Mouse (Mus musculus): Measurements from ENCODE around the gene Trcg1. TPM values are rescaled to one million over a fixed set of nuclear protein-coding genes. Genes with fewer than 3 reads are reported as not detected.

Trcg1 gene
- polyA plus RNA-seq, 1 experiment from 2014 or later, result not detected

DNA sequence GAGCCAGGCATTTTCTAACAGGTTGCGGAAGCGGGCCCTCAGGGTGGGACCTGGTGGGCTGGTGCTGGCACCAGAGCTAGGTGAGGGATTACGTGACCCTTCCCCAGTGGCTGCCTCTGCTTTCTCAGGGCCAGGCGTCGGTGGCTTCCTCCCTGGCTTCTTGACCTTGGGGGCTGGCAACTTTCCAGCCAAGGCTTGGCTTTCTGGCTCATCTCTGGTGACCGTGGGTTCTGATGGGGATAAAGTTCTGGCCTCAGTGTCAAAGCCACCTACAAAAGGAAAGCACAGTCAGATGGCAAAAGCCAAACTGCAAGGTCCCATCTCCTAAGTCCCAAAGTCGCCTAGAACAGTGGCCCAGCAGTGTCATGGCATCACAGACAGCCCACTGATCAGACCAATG is 17.7 kb downstream of the Trcg1 start:
- H3K4me2 ChIP-seq (ENCODE audit: low read depth, low read length), result no peak overlapping the region
- no peak for ATAC-seq (ENCODE audit: low read depth)
- H3K9me3 ChIP-seq (ENCODE audit: control insufficient read depth, low read length), result no peaks in the 10 kb centered on the region
- H3K27ac ChIP-seq (replicated peaks; ENCODE audit: low read depth, low read length), result no peak overlapping the region
- no peaks in the 10 kb centered on the region for H3K4me1 ChIP-seq (ENCODE audit: control insufficient read depth, insufficient read depth, low read length)
- H3K36me3 ChIP-seq (ENCODE audit: control insufficient read depth, insufficient read depth, low read length), result peaks cover 73% of the 10 kb centered on the region
- no peak overlapping the region for H3K9ac ChIP-seq (ENCODE audit: low read depth, low read length)
- no peak overlapping the region for H3K4me3 ChIP-seq (ENCODE audit: low read depth, low read length)
- 89% methylated on average over 7 of the region's 7 CpGs for WGBS
- DNase-seq (ENCODE audit: low spot score), result no peak
- no peaks in the 10 kb centered on the region for H3K27me3 ChIP-seq (replicated peaks; ENCODE audit: control insufficient read depth, insufficient read depth, low read length)

DNA sequence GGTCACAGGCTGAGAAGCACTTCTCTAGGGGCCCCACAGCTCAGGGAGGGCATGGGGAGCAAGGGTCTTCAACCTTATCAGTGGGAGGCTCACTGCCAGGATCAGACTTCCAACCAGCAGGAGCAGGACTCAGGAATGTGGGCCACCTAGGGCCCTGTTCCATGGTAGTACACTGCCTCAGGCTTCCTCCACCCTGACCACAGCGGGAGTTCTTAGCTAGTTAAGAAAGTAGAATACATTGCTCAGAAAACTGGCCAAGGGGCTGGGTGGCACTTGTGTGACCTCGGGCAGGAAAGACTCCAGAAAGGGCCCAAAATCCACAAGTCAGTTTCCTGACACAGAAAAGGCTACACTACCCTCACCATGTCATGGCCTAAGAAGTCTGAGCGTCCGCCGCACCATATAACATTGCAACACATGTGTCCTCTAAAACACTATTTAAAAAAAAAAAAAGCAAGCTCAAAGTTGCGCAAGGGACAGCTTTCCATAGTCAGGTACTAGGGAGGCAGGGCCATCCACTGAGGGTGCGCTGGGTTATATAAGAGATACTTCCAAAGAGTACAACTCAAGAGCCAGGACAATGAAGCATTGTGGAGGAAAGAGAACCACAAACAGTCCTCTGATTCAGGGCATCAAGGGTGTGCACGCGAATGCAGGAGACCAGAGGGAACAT is 18.6 kb downstream of the Trcg1 start:
- 70% methylated on average over 9 of the region's 9 CpGs for WGBS
- no peak for DNase-seq (ENCODE audit: low spot score)

DNA sequence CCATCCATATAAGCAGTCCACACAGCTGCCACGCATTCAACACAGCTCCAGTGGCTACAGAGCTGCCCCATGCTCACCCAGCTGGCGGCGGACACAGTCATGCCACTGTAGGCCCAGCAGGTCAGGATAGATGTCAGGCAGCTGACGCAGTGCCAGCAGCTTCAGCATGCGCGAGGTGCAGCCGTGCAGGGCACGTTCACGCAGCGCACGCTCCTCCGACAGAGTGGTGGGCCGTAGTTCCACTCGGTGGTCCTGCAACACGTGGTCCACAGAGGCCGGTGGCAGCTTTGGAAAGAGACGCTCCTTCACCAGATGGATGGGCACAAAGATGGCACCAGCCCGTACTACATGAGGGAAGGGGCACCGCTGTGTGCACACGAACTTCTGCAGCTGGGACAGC is 20.0 kb downstream of the Trcg1 start:
- no peak overlapping the region for H3K4me3 ChIP-seq (ENCODE audit: low read depth, low read length)
- H3K27ac ChIP-seq (replicated peaks; ENCODE audit: low read depth, low read length), result no peak overlapping the region
- peaks cover 11% of the 10 kb centered on the region for H3K4me1 ChIP-seq (ENCODE audit: control insufficient read depth, insufficient read depth, low read length)
- no peak overlapping the region for H3K4me2 ChIP-seq (ENCODE audit: low read depth, low read length)
- no peaks in the 10 kb centered on the region for H3K27me3 ChIP-seq (replicated peaks; ENCODE audit: control insufficient read depth, insufficient read depth, low read length)
- no peak for DNase-seq (ENCODE audit: low spot score)
- ATAC-seq (ENCODE audit: low read depth), result no peak
- 93% methylated on average over 20 of the region's 20 CpGs for WGBS
- H3K36me3 ChIP-seq (ENCODE audit: control insufficient read depth, insufficient read depth, low read length), result peaks cover 74% of the 10 kb centered on the region
- H3K9me3 ChIP-seq (ENCODE audit: control insufficient read depth, low read length), result no peaks in the 10 kb centered on the region
- H3K9ac ChIP-seq (ENCODE audit: low read depth, low read length), result no peak overlapping the region

More for the DNA sequence above, 18.6 kb downstream of the Trcg1 start:
- no peak overlapping the region for H3K4me2 ChIP-seq (ENCODE audit: low read depth, low read length)
- H3K9ac ChIP-seq (ENCODE audit: low read depth, low read length), result no peak overlapping the region
- H3K9me3 ChIP-seq (ENCODE audit: control insufficient read depth, low read length), result no peaks in the 10 kb centered on the region
- H3K27ac ChIP-seq (replicated peaks; ENCODE audit: low read depth, low read length), result no peak overlapping the region
- no peaks in the 10 kb centered on the region for H3K27me3 ChIP-seq (replicated peaks; ENCODE audit: control insufficient read depth, insufficient read depth, low read length)
- no peak for ATAC-seq (ENCODE audit: low read depth)
- H3K36me3 ChIP-seq (ENCODE audit: control insufficient read depth, insufficient read depth, low read length), result peaks cover 74% of the 10 kb centered on the region
- H3K4me3 ChIP-seq (ENCODE audit: low read depth, low read length), result no peak overlapping the region
- H3K4me1 ChIP-seq (ENCODE audit: control insufficient read depth, insufficient read depth, low read length), result no peaks in the 10 kb centered on the region

DNA sequence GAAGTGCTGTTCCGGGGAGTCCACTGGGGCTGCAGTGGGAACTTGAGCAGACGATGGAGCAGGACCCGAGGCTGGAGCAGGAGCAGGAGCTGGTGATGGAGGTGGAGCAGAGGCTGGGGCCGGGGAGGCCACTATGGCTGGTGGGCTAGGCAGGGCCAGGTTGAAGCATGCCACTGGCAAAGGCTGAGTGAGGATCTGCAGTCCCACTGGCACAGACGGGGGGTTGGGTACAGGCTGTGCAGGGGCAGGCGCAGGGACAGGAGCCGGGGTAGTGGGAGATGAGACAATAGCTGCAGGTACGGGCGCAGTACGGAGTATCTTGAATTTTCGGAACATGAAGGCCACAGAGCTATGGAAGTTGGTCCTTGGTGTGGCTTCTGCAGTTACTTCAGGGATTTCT is 20.5 kb downstream of the Trcg1 start:
- Histone ChIP-seq H3K4me2 (ENCODE audit: low read depth, low read length) (no peak overlapping the region), H3K9me3 (ENCODE audit: control insufficient read depth, low read length) (no peaks in the 10 kb centered on the region), H3K27me3 (replicated peaks; ENCODE audit: control insufficient read depth, insufficient read depth, low read length) (no peaks in the 10 kb centered on the region), H3K9ac (ENCODE audit: low read depth, low read length) (no peak overlapping the region), H3K4me3 (ENCODE audit: low read depth, low read length) (no peak overlapping the region), H3K27ac (replicated peaks; ENCODE audit: low read depth, low read length) (no peak overlapping the region), H3K36me3 (ENCODE audit: control insufficient read depth, insufficient read depth, low read length) (peaks cover 70% of the 10 kb centered on the region), H3K4me1 (ENCODE audit: control insufficient read depth, insufficient read depth, low read length) (peaks cover 14% of the 10 kb centered on the region)
- DNase-seq (ENCODE audit: low spot score) (no peak), ATAC-seq (ENCODE audit: low read depth) (no peak)
- 90% methylated on average over 11 of the region's 11 CpGs for WGBS

DNA sequence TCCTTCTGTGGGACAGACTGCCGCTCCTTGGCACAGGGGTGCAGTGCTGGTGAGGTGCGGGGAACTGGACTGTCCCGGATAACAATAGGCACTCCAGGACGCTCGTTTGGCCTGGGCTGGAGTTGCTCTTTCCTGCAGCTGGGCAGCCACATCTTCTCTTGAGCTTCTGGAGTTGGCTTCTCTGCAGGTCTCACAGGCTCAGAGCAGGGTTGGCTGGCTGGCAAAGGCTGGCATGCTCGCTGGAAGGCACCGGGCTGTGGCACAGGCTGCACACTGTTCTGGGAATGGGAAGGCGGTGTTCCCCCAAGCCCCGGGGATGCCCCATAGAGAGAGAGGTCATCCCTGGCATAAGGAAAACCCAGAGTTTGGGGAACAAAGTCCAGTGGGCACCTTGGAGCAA is 21.3 kb downstream of the Trcg1 start:
- DNase-seq (ENCODE audit: low spot score) (no peak), ATAC-seq (ENCODE audit: low read depth) (no peak)
- no peaks in the 10 kb centered on the region for H3K27me3 ChIP-seq (replicated peaks; ENCODE audit: control insufficient read depth, insufficient read depth, low read length)
- H3K9ac ChIP-seq (ENCODE audit: low read depth, low read length), result no peak overlapping the region
- H3K4me2 ChIP-seq (ENCODE audit: low read depth, low read length), result no peak overlapping the region
- H3K4me1 ChIP-seq (ENCODE audit: control insufficient read depth, insufficient read depth, low read length), result peaks cover 14% of the 10 kb centered on the region
- no peaks in the 10 kb centered on the region for H3K9me3 ChIP-seq (ENCODE audit: control insufficient read depth, low read length)
- H3K4me3 ChIP-seq (ENCODE audit: low read depth, low read length), result no peak overlapping the region
- H3K36me3 ChIP-seq (ENCODE audit: control insufficient read depth, insufficient read depth, low read length), result peaks cover 63% of the 10 kb centered on the region
- H3K27ac ChIP-seq (replicated peaks; ENCODE audit: low read depth, low read length), result no peak overlapping the region
- WGBS, result 96% methylated on average over 9 of the region's 9 CpGs

DNA sequence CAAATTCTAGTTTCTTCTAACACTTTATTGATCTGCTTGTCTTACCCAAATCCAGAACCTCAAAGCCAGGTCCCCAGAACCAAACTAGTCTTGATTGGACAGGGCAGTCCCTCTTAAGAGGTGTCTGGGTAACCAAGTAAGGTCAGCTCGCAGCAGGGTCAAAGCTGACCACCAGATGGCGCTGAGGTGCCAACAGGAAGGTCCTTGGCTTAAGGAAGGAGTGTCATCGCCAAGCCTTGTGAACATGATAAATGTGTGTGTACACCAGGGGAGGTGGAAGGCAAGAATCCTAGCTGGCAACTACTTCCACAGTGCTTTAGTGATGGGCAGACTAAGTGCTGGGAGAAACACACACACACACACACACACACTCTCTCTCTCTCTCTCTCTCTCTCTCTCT is 23.4 kb downstream of the Trcg1 start:
- H3K27me3 ChIP-seq (replicated peaks; ENCODE audit: control insufficient read depth, insufficient read depth, low read length), result no peaks in the 10 kb centered on the region
- peaks cover 43% of the 10 kb centered on the region for H3K36me3 ChIP-seq (ENCODE audit: control insufficient read depth, insufficient read depth, low read length)
- 4% methylated on average over 3 of the region's 3 CpGs for WGBS
- H3K4me3 ChIP-seq (ENCODE audit: low read depth, low read length), result no peak overlapping the region
- no peaks in the 10 kb centered on the region for H3K9me3 ChIP-seq (ENCODE audit: control insufficient read depth, low read length)
- peaks cover 14% of the 10 kb centered on the region for H3K4me1 ChIP-seq (ENCODE audit: control insufficient read depth, insufficient read depth, low read length)
- ATAC-seq (ENCODE audit: low read depth) (peak; percentile 20; the same call in 1 of the 2 replicates), DNase-seq (ENCODE audit: low spot score) (peak; percentile 90)
- no peak overlapping the region for H3K9ac ChIP-seq (ENCODE audit: low read depth, low read length)
- peak overlapping the region; percentile 92; the same call in 1 of the 2 replicates for H3K4me2 ChIP-seq (ENCODE audit: low read depth, low read length)
- no peak overlapping the region for H3K27ac ChIP-seq (replicated peaks; ENCODE audit: low read depth, low read length)

DNA sequence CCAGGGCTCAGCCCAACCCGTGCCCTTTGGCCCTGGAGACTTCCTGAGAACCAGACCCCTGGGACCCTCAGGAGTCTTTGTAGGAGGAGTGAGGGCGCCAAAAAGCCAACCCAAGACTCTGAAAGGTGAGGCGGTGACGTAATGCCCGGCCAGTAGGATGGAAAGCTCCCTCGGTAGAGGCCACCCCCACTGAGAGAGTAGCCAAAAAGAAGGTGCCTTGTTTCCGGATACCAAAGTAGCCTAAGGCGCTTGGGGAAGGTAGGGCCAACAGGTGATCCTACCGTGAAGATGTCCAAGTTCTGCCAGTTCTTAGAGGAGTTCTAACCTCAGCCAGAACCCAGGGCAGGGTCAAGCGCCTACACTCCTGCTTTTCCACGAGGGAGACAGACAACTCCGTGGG is 24.6 kb downstream of the Trcg1 start:
- DNase-seq (ENCODE audit: low spot score), result no peak
- 21% methylated on average over 12 of the region's 12 CpGs for WGBS

DNA sequence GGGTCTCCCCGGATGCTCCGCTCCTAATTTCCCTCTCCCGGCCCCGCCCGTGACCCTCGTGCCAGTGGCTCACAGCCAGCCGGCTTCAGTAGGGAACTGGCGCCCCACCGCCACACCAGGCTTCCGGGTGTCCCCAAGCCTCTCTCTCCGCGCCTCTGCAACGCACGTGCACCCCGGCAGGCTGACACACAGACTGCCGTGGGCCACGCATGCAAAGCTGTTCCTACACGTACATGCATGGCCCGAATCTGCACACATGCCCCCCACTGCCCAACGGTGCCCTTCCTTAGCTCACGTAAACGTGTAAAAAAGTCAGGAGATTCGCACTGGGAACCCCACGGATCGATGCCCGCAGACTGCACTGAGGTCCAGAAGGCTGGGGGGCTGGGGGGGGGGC is 25.2 kb downstream of the Trcg1 start:
- WGBS, result under 1% methylated on average over 21 of the region's 26 CpGs
- H3K9ac ChIP-seq (ENCODE audit: low read depth, low read length), result peak overlapping the region; percentile 92
- H3K9me3 ChIP-seq (ENCODE audit: control insufficient read depth, low read length), result no peaks in the 10 kb centered on the region
- peak overlapping the region; percentile 67 for H3K4me3 ChIP-seq (ENCODE audit: low read depth, low read length)
- H3K4me1 ChIP-seq (ENCODE audit: control insufficient read depth, insufficient read depth, low read length), result peaks cover 14% of the 10 kb centered on the region
- H3K4me2 ChIP-seq (ENCODE audit: low read depth, low read length), result peak overlapping the region; percentile 92
- no peaks in the 10 kb centered on the region for H3K27me3 ChIP-seq (replicated peaks; ENCODE audit: control insufficient read depth, insufficient read depth, low read length)
- peak overlapping the region; percentile 79 for H3K27ac ChIP-seq (replicated peaks; ENCODE audit: low read depth, low read length)
- DNase-seq (ENCODE audit: low spot score) (peak; percentile 41), ATAC-seq (ENCODE audit: low read depth) (no peak)
- peaks cover 27% of the 10 kb centered on the region for H3K36me3 ChIP-seq (ENCODE audit: control insufficient read depth, insufficient read depth, low read length)

More for the DNA sequence above, 24.6 kb downstream of the Trcg1 start:
- ATAC-seq (ENCODE audit: low read depth), result no peak
- Histone ChIP-seq H3K9ac (ENCODE audit: low read depth, low read length) (peak overlapping the region; percentile 92), H3K27me3 (replicated peaks; ENCODE audit: control insufficient read depth, insufficient read depth, low read length) (no peaks in the 10 kb centered on the region), H3K9me3 (ENCODE audit: control insufficient read depth, low read length) (no peaks in the 10 kb centered on the region), H3K4me3 (ENCODE audit: low read depth, low read length) (peak overlapping the region; percentile 67), H3K27ac (replicated peaks; ENCODE audit: low read depth, low read length) (no peak overlapping the region), H3K4me1 (ENCODE audit: control insufficient read depth, insufficient read depth, low read length) (peaks cover 14% of the 10 kb centered on the region), H3K36me3 (ENCODE audit: control insufficient read depth, insufficient read depth, low read length) (peaks cover 32% of the 10 kb centered on the region), H3K4me2 (ENCODE audit: low read depth, low read length) (peak overlapping the region; percentile 92)

Measured in embryonic facial prominence, embryonic 14.5 days (tissue).